Mouse (Mus musculus) neural tube, embryonic 12.5 days (tissue): Measurements from ENCODE around the gene Clic4. TPM values are rescaled to one million over a fixed set of nuclear protein-coding genes. Genes with fewer than 3 reads are reported as not detected.

Experiments used
- ATAC-seq: fragments of 200-750 bp; cut with Nextera tagmentation; 2 replicates; pipeline ENCODE4 v1.8.0; 2017; ENCODE audit warnings: low read depth, mild to moderate bottlenecking, moderate TSS enrichment, moderate library complexity; ENCODE audit not compliant: low FRiP score
- H3K27ac ChIP-seq: fragments of 300-500 bp; sonication (generic); 2 replicates; pipeline ENCODE4 v1.5.1; 2016
- H3K27me3 ChIP-seq: fragments of 300-500 bp; sonication (generic); replicated peaks from 2 replicates; pipeline ENCODE4 v1.6.1; 2016; ENCODE audit warnings: mild to moderate bottlenecking
- H3K36me3 ChIP-seq: fragments of 300-500 bp; sonication (generic); 2 replicates; pipeline ENCODE4 v1.6.1; 2016; ENCODE audit warnings: mild to moderate bottlenecking
- H3K4me1 ChIP-seq: fragments of 300-500 bp; sonication (generic); 2 replicates; pipeline ENCODE4 v1.6.1; 2016
- H3K4me2 ChIP-seq: fragments of 300-500 bp; sonication (generic); replicated peaks from 2 replicates; pipeline ENCODE4 v1.6.1; 2016; ENCODE audit warnings: mild to moderate bottlenecking
- H3K4me3 ChIP-seq: fragments of 300-500 bp; sonication (generic); 2 replicates; pipeline ENCODE4 v1.5.1; 2016
- H3K9ac ChIP-seq: fragments of 300-500 bp; sonication (generic); 2 replicates; pipeline ENCODE4 v1.6.1; 2016; ENCODE audit warnings: mild to moderate bottlenecking
- H3K9me3 ChIP-seq: fragments of 300-500 bp; sonication (generic); 2 replicates; pipeline ENCODE4 v1.6.1; 2016; ENCODE audit warnings: mild to moderate bottlenecking
- WGBS: fragments of 180-500 bp; shearing (Covaris S2); methylation state at CpG from one replicate; pipeline ENCODE4 v1.1.7; 2016; 5-methylcytosine and 5-hydroxymethylcytosine counted together
- polyA plus RNA-seq: library from polyadenylated mRNA; unstranded; fragments of >200 nt; fragmentation: Nextera tagmentation; extraction: Ambion mirVana; gene quantifications from 2 replicates; pipeline ENCODE4 v1.2.1, GENCODE M21; 2016

Clic4 gene
- polyA plus RNA-seq, 1 experiment from 2014 or later: 151 TPM

DNA sequence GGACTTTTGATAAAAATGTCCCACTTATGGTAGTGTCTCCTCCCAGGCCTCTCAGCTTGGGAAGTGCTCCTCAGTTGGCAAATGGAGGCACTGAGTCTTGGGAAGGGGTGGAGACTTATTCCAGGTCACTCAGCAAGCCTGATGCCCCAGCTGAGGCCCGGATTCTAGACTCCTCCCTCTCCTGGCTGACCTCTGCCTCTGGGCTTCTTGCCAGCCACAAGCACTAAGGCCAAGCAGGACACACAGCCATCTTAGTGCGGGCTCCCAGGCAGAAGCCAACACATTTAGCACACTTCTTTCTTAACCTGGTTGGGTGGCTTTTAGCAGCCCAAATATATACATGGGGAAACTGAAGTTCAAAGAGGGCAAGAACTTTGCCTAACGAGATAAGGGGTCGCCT lies 33.9 kb upstream of the Clic4 start:
- 64% methylated on average over 4 of the region's 4 CpGs for WGBS
- H3K4me1 ChIP-seq: peaks cover 6% of the 10 kb centered on the region; the same call in 1 of the 2 replicates
- H3K4me3 ChIP-seq: no peak overlapping the region
- no peaks in the 10 kb centered on the region for H3K9me3 ChIP-seq
- no peak overlapping the region for H3K27ac ChIP-seq
- H3K27me3 ChIP-seq: no peaks in the 10 kb centered on the region
- no peak overlapping the region for H3K9ac ChIP-seq
- H3K4me2 ChIP-seq: no peak overlapping the region
- ATAC-seq: no peak
- no peaks in the 10 kb centered on the region for H3K36me3 ChIP-seq

DNA sequence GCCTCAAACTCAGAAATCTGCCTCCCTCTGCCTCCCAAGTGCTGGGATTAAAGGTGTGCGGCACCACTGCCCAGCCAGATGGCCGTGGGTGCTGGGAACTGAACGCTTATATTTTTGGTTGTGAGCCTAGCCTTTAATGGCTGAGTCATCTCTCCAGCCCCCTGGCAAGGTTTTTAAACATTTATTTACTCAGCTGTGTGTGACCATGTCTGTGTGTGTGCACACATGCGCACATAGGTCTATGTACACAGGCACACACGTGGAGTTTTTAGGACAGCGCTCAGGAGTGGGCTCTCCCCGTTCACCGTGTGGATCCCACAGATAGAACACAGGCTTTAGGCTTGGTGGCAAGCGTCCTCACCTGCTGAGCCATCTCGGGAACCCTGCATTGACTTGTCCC lies 29.6 kb upstream of the Clic4 start:
- no peak overlapping the region for H3K9ac ChIP-seq
- WGBS: 83% methylated on average over 10 of the region's 10 CpGs
- no peak overlapping the region for H3K4me3 ChIP-seq
- no peak overlapping the region for H3K27ac ChIP-seq
- peaks cover 18% of the 10 kb centered on the region for H3K4me1 ChIP-seq
- H3K36me3 ChIP-seq: no peaks in the 10 kb centered on the region
- H3K9me3 ChIP-seq: no peaks in the 10 kb centered on the region
- H3K4me2 ChIP-seq: no peak overlapping the region
- ATAC-seq: no peak
- no peaks in the 10 kb centered on the region for H3K27me3 ChIP-seq

GRCm38 (mm10) chr4:135301166-135301565 lies 28.6 kb upstream of the Clic4 start:
- H3K27ac ChIP-seq: no peak overlapping the region
- no peak for ATAC-seq
- WGBS: 84% methylated on average over 3 of the region's 3 CpGs
- H3K4me2 ChIP-seq: no peak overlapping the region
- H3K27me3 ChIP-seq: no peaks in the 10 kb centered on the region
- peaks cover 17% of the 10 kb centered on the region for H3K4me1 ChIP-seq
- H3K36me3 ChIP-seq: no peaks in the 10 kb centered on the region
- H3K9ac ChIP-seq: no peak overlapping the region
- H3K4me3 ChIP-seq: no peak overlapping the region
- no peaks in the 10 kb centered on the region for H3K9me3 ChIP-seq

DNA sequence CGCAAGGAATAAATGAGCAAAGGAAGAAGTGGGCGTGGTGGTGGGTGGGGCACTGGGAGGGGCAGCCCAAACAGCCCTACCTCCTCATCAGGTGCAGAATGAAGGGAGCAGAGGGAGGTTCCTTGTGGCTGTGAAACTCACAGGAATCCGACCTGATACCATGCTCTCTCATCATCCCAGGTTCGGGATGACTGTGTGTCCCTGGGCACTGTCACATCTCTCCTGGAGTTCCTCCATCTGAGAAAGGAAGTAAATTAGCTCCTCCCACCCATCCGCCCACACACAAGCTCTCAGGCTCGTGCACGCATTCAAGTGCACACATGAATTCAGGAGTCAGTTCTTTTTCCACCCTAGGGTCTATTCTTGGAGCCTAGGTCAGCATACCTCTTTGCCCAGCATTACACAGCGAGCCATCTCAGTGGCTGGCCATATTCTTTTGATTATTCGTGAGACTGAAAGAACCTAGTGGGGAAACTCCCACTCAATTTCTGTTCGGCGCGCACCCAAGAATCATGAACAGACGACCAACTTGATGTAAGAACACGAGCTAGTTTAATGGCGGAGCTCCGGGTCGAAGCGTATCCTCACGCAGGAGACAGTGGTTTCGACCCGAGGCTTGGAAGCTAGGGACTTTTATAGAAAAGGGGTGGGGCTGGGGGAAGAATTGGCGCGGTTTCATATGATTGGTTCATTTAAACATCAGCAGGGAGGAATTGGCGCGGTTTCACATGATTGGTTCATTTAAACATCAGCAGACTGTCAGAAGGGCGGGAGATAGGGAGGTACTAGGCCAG lies 27.8 kb upstream of the Clic4 start:
- H3K9me3 ChIP-seq: no peaks in the 10 kb centered on the region
- H3K4me1 ChIP-seq: peaks cover 17% of the 10 kb centered on the region
- no peak overlapping the region for H3K4me3 ChIP-seq
- no peak overlapping the region for H3K9ac ChIP-seq
- no peaks in the 10 kb centered on the region for H3K27me3 ChIP-seq
- no peak overlapping the region for H3K4me2 ChIP-seq
- H3K27ac ChIP-seq: no peak overlapping the region
- ATAC-seq: no peak
- no peaks in the 10 kb centered on the region for H3K36me3 ChIP-seq
- WGBS: 91% methylated on average over 26 of the region's 26 CpGs

DNA sequence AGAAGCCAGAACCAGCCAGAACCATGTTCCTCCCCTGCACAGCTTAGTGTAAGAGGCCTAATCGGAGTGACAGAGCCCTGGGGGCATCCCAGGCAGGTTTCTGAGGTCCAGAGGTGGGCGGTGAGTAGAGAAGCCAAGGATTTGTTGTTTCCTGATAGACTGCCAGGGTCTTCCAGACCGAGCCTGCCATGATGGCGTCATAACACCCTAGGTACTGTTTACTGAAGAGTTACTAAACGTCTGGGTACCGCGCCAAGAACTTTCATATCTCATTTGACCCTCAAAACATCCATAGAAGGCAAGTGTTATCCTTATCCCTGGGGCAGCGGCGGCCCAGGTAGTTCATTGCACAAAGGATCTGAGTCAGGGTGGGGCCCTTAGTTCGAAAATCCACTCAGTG lies 26.1 kb upstream of the Clic4 start:
- Histone ChIP-seq H3K9ac (no peak overlapping the region), H3K4me3 (no peak overlapping the region), H3K4me2 (no peak overlapping the region), H3K9me3 (no peaks in the 10 kb centered on the region), H3K36me3 (no peaks in the 10 kb centered on the region), H3K27me3 (no peaks in the 10 kb centered on the region), H3K27ac (no peak overlapping the region), H3K4me1 (peaks cover 17% of the 10 kb centered on the region)
- ATAC-seq: no peak
- WGBS: 90% methylated on average over 10 of the region's 10 CpGs

- no peak overlapping the region for H3K4me2 ChIP-seq
Measured at GRCm38 (mm10) chr4:135297931-135298546, 25.4 kb upstream of the Clic4 start.

GRCm38 (mm10) chr4:135297146-135297545 lies 24.5 kb upstream of the Clic4 start:
- no peaks in the 10 kb centered on the region for H3K36me3 ChIP-seq
- no peaks in the 10 kb centered on the region for H3K9me3 ChIP-seq
- no peak for ATAC-seq
- H3K4me1 ChIP-seq: peaks cover 20% of the 10 kb centered on the region
- 84% methylated on average over 7 of the region's 7 CpGs for WGBS
- H3K27ac ChIP-seq: no peak overlapping the region
- H3K4me3 ChIP-seq: no peak overlapping the region
- no peak overlapping the region for H3K4me2 ChIP-seq
- no peak overlapping the region for H3K9ac ChIP-seq
- H3K27me3 ChIP-seq: no peaks in the 10 kb centered on the region

More at GRCm38 (mm10) chr4:135297931-135298546, 25.4 kb upstream of the Clic4 start:
- Histone ChIP-seq H3K4me3 (no peak overlapping the region), H3K36me3 (no peaks in the 10 kb centered on the region), H3K4me1 (peaks cover 17% of the 10 kb centered on the region), H3K9ac (no peak overlapping the region), H3K9me3 (no peaks in the 10 kb centered on the region), H3K27me3 (no peaks in the 10 kb centered on the region), H3K27ac (no peak overlapping the region)
- ATAC-seq: peak; percentile 25; the same call in 1 of the 2 replicates
- WGBS: 65% methylated on average over 15 of the region's 15 CpGs

DNA sequence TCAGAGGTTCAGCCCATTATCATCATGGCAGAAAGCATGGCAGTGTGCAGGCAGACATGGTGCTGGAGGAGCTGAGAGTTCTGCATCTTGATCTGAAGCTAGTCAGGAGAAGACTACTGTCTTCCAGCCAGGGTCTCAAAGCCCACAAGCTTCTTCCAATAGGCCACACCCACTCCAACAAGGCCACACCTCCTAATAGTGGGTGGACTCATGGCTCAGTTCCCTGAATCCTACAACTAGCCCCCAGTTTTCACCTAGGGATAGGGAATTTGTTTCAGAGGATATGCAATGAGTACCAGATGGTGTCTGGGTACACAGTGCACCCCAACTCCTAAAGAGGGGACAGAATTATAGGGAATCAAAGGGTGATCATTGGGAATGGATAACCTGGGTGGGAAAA lies 24.0 kb upstream of the Clic4 start:
- H3K4me1 ChIP-seq: peaks cover 20% of the 10 kb centered on the region
- H3K4me3 ChIP-seq: no peak overlapping the region
- H3K9ac ChIP-seq: no peak overlapping the region
- no peak overlapping the region for H3K4me2 ChIP-seq
- ATAC-seq: no peak
- no peaks in the 10 kb centered on the region for H3K27me3 ChIP-seq
- H3K27ac ChIP-seq: no peak overlapping the region
- no peaks in the 10 kb centered on the region for H3K36me3 ChIP-seq
- H3K9me3 ChIP-seq: no peaks in the 10 kb centered on the region

GRCm38 (mm10) chr4:135293813-135294212 lies 21.2 kb upstream of the Clic4 start:
- Histone ChIP-seq H3K27ac (no peak overlapping the region), H3K4me2 (no peak overlapping the region), H3K9ac (no peak overlapping the region), H3K36me3 (no peaks in the 10 kb centered on the region), H3K4me1 (peaks cover 20% of the 10 kb centered on the region), H3K9me3 (no peaks in the 10 kb centered on the region), H3K4me3 (no peak overlapping the region), H3K27me3 (no peaks in the 10 kb centered on the region)
- WGBS: 94% methylated on average over 3 of the region's 3 CpGs
- ATAC-seq: no peak

DNA sequence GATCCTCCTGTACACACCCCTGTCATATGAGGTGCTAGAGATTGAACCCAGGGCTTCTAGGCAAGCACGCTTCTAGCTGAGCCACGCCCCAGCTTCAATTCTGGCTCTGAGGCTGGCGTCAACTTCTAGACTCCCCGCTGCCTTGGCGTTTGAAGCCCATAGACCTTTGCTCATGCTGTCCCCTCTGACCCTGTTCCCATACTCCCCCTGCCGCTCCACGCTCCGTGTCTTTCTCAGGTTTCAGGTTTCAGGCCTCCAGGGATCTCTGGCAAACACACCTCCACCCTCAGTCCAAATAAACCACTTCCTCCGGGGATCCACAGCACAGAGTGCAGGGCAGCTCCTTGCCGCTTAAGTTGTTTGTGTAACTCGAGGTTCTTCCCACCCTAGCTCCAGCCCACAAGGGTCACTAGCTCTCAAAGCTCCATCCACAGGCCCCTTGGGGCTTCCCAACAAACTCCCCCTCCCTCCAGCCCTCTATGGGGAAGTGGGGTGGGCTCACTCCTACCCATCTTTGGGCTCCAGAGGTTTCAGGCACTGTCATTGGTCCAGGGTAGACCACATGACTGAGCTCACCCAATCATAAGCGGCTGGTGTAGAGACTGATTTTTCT lies 20.0 kb upstream of the Clic4 start:
- WGBS: 9% methylated on average over 12 of the region's 12 CpGs

DNA sequence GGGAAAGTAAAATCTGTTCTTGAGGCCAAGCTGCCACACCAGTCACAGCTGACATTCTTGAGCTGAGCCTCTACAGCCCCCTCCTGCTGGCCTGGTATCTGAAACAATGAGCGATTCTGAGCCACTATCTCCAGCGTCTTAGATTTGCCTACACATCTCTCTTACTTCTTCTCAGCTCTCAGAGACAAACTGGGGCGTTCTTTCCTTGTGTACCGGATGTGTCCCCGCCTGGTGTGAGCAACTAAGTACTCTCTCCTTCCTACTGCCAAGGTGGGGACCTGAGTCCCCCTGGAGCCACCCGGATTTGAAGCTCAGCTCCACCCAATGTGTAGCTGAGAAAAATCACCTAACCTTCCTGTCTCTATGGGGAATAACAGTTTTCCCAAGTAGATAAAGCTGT lies 19.2 kb upstream of the Clic4 start:
- Histone ChIP-seq H3K36me3 (no peaks in the 10 kb centered on the region), H3K27me3 (no peaks in the 10 kb centered on the region), H3K27ac (no peak overlapping the region; the same call in 1 of the 2 replicates), H3K4me2 (no peak overlapping the region), H3K4me3 (no peak overlapping the region), H3K9ac (no peak overlapping the region), H3K4me1 (peaks cover 7% of the 10 kb centered on the region), H3K9me3 (no peaks in the 10 kb centered on the region)
- ATAC-seq: no peak
- WGBS: 63% methylated on average over 6 of the region's 6 CpGs

More for the DNA sequence above, 20.0 kb upstream of the Clic4 start:
- Histone ChIP-seq H3K9ac (no peak overlapping the region), H3K4me1 (peaks cover 8% of the 10 kb centered on the region), H3K4me2 (peak overlapping the region; percentile 25), H3K9me3 (no peaks in the 10 kb centered on the region), H3K27me3 (no peaks in the 10 kb centered on the region), H3K36me3 (no peaks in the 10 kb centered on the region), H3K4me3 (no peak overlapping the region), H3K27ac (no peak overlapping the region)
- no peak for ATAC-seq

- WGBS: 93% methylated on average over 8 of the region's 8 CpGs
- Histone ChIP-seq H3K27me3 (no peaks in the 10 kb centered on the region), H3K4me1 (peaks cover 11% of the 10 kb centered on the region), H3K9ac (no peak overlapping the region), H3K9me3 (no peaks in the 10 kb centered on the region), H3K4me3 (no peak overlapping the region), H3K36me3 (no peaks in the 10 kb centered on the region), H3K4me2 (no peak overlapping the region), H3K27ac (no peak overlapping the region)
- ATAC-seq: no peak
Measured at GRCm38 (mm10) chr4:135291199-135291598, 18.6 kb upstream of the Clic4 start.
